Mouse (Mus musculus) midbrain, embryonic 14.5 days (tissue): ENCODE results near the gene Igfbp3. TPM values are rescaled to one million over a fixed set of nuclear protein-coding genes. Genes with fewer than 3 reads are reported as not detected.

Source experiments
- ATAC-seq: fragments of 200-750 bp; cut with Nextera tagmentation; 2 replicates; pipeline ENCODE4 v1.8.0; 2017; ENCODE audit warnings: moderate number of reproducible peaks, moderate library complexity; ENCODE audit not compliant: low FRiP score, low TSS enrichment
- DNase-seq: peaks from one replicate; pipeline ENCODE4 v3.0.0-alpha.2; 2015
- H3K27ac ChIP-seq: fragments of 300-500 bp; sonication (generic); replicated peaks from 2 replicates; pipeline ENCODE4 v1.5.1; 2014; ENCODE audit warnings: mild to moderate bottlenecking, low read depth, low read length, moderate library complexity
- H3K27me3 ChIP-seq: fragments of 300-500 bp; sonication (generic); 2 replicates; pipeline ENCODE4 v1.6.1; 2014; ENCODE audit warnings: low read length, control low read depth, mixed read lengths; ENCODE audit not compliant: control insufficient read depth, insufficient read depth
- H3K36me3 ChIP-seq: fragments of 300-500 bp; sonication (generic); 2 replicates; pipeline ENCODE4 v1.6.1; 2014; ENCODE audit warnings: low read length, control low read depth; ENCODE audit not compliant: control insufficient read depth, insufficient read depth
- H3K4me1 ChIP-seq: fragments of 300-500 bp; sonication (generic); 2 replicates; pipeline ENCODE4 v1.6.1; 2014; ENCODE audit warnings: mild to moderate bottlenecking, antibody characterized with exemption, low read length, control low read depth; ENCODE audit not compliant: control insufficient read depth, insufficient read depth
- H3K4me2 ChIP-seq: fragments of 300-500 bp; sonication (generic); 2 replicates; pipeline ENCODE4 v1.6.1; 2014; ENCODE audit warnings: mild to moderate bottlenecking, low read length, moderate library complexity
- H3K4me3 ChIP-seq: fragments of 300-500 bp; sonication (generic); replicated peaks from 2 replicates; pipeline ENCODE4 v1.5.1; 2014; ENCODE audit warnings: low read depth, low read length
- H3K9ac ChIP-seq: fragments of 300-500 bp; sonication (generic); replicated peaks from 2 replicates; pipeline ENCODE4 v1.6.1; 2014; ENCODE audit warnings: mild to moderate bottlenecking, low read length, moderate library complexity
- H3K9me3 ChIP-seq: fragments of 300-500 bp; sonication (generic); 2 replicates; pipeline ENCODE4 v1.6.1; 2016; ENCODE audit warnings: low read length, control low read depth, mixed read lengths; ENCODE audit not compliant: control insufficient read depth
- WGBS: fragments of 180-500 bp; shearing (Covaris S2); extraction: QIAGEN DNeasy Blood & Tissue Kit; methylation state at CpG from one replicate; pipeline ENCODE4 v1.1.7; 2014; 5-methylcytosine and 5-hydroxymethylcytosine counted together
- polyA plus RNA-seq: library from polyadenylated mRNA; unstranded; fragments of >200 nt; fragmentation: Nextera tagmentation; extraction: Ambion mirVana; gene quantifications from 2 replicates; pipeline ENCODE4 v1.2.1, GENCODE M21; 2014

The Igfbp3 gene
- polyA plus RNA-seq, 1 experiment from 2014 or later: 13.3 TPM

DNA sequence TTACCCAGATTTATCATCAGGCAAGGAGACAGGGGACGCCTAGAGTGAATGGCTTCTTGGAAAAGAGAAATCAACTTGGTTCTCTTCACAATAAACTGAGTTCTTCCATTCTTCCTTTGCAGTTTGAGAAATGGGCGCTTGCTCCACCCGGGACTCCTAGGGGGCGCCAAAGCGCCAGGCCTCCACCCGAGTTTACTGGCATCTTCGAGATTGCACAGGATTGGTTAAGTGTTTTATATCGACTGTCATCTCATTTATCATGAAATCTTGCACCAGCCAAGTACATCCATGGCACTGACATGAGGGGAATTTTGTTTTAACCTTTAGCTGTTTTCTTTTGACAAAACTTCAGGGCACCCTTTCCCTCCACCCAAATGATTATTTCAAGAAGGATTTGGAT lies 2.0 kb upstream of the Igfbp3 start:
- Histone ChIP-seq H3K4me1 (peaks cover 17% of the 10 kb centered on the region), H3K9ac (no peak overlapping the region), H3K9me3 (no peaks in the 10 kb centered on the region), H3K27me3 (peaks cover 27% of the 10 kb centered on the region), H3K4me3 (no peak overlapping the region), H3K36me3 (no peaks in the 10 kb centered on the region), H3K4me2 (no peak overlapping the region), H3K27ac (no peak overlapping the region)
- DNase-seq (peak; percentile 83), ATAC-seq (no peak)
- WGBS: 14% methylated on average over 8 of the region's 8 CpGs

DNA sequence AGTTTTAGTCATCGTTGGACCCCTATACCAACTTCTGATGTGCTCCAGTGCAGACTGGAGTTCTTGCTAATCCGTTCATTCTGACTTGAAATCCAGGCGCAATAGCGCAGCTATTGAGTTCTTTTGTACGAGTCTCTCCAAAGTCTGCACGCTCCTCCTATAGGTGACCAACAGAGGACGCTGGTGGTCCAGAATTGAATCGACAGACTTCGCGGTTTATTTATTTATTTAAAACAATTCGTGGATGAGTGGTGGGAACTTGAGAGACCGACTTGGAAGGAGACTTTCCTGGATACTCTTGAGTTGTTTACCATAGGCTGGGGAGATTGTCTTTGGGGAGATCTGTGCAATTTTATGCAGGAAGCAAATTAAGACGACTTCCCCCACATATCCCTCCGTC lies 1.0 kb upstream of the Igfbp3 start:
- Histone ChIP-seq H3K4me2 (peak overlapping the region; percentile 85), H3K27ac (no peak overlapping the region), H3K9ac (no peak overlapping the region), H3K36me3 (no peaks in the 10 kb centered on the region), H3K4me3 (peak overlapping the region; percentile 65; the same call in 1 of the 2 replicates), H3K27me3 (peaks cover 27% of the 10 kb centered on the region), H3K9me3 (no peaks in the 10 kb centered on the region), H3K4me1 (peaks cover 18% of the 10 kb centered on the region)
- WGBS: 8% methylated on average over 14 of the region's 14 CpGs
- peak; percentile 88 for DNase-seq
- ATAC-seq: no peak

DNA sequence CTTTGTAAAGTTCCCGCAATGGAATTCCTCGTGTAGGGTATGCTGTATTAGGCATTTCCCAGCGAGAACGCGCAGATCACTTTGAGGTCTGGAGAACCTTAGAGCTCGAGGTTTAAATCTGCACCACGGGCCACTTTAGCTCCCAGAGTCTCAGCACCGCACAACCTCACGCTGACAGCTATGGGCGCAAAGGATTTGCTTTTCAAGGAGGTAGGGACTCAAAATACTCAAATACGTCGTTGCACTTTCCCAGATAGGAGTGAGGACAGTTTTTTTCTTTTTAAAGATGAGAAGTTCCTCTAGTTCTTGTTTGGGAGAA lies 578 bp upstream of the Igfbp3 start:
- no peak for ATAC-seq
- under 1% methylated on average over 12 of the region's 12 CpGs for WGBS
- DNase-seq: no peak
- H3K27ac ChIP-seq: no peak overlapping the region
- H3K27me3 ChIP-seq: peaks cover 27% of the 10 kb centered on the region
- peak overlapping the region; percentile 65 for H3K4me3 ChIP-seq
- H3K9me3 ChIP-seq: no peaks in the 10 kb centered on the region
- no peaks in the 10 kb centered on the region for H3K36me3 ChIP-seq
- peaks cover 18% of the 10 kb centered on the region for H3K4me1 ChIP-seq
- peak overlapping the region; percentile 80 for H3K9ac ChIP-seq
- peak overlapping the region; percentile 85 for H3K4me2 ChIP-seq

DNA sequence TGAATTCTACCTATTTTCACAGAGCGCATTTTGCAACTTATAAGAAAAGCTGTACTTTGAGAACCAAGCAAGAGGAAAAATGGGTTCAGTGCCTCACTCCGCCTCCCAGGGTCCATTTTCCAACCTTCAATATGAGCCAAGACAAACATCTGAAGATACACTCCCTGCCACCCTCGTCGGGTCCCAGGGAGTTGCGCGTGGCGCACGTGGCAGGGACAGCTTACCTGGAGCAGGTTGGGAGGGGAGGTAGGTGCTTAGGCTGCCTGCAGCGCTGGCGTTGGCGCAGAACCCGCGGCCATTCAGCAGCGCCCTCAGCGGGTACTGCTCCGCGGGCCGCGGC lies 592 bp downstream of the Igfbp3 start:
- H3K27ac ChIP-seq: peak overlapping the region; percentile 81; the same call in 1 of the 2 replicates
- no peaks in the 10 kb centered on the region for H3K9me3 ChIP-seq
- no peak for DNase-seq
- peak overlapping the region; percentile 80 for H3K9ac ChIP-seq
- WGBS: 2% methylated on average over 19 of the region's 19 CpGs
- H3K4me1 ChIP-seq: peaks cover 18% of the 10 kb centered on the region
- ATAC-seq: no peak
- peak overlapping the region; percentile 85 for H3K4me2 ChIP-seq
- no peaks in the 10 kb centered on the region for H3K36me3 ChIP-seq
- H3K27me3 ChIP-seq: peaks cover 27% of the 10 kb centered on the region
- peak overlapping the region; percentile 65 for H3K4me3 ChIP-seq

DNA sequence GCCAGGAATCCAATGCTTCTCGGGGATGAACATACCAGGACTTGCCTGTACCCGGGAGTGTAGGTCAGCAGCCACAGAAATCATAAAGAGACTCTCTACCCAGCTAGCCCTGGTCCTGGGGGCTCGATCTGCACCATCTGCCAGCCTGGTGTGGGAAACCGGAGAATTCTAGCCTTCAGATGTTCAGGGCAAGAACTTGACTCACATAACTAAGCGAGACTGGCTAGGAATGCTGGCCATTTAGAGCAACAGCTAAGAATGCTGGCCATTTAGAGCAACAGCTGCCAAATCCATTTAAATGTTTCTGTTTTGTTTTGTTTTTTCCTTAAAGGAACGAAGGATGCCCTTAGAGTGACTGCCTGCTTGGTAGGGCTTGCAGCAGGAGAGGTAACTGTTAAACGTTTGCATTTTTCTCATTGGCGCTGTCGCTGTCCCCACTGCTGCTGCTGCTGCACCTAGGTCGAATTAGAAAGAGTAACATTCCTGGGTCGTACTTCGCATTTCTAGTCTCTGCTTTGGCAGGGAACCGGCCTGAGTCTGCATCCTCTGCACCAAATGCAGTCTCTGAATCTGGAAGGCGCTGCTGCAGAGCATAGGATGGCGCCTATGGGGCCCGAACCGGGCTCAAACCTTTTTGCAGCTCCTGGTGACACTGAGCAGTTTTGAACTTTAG lies 1.5 kb downstream of the Igfbp3 start:
- Histone ChIP-seq H3K4me3 (peak overlapping the region; percentile 65), H3K4me1 (peaks cover 18% of the 10 kb centered on the region), H3K4me2 (peak overlapping the region; percentile 85), H3K27ac (no peak overlapping the region), H3K9me3 (no peaks in the 10 kb centered on the region), H3K27me3 (peaks cover 27% of the 10 kb centered on the region), H3K36me3 (no peaks in the 10 kb centered on the region), H3K9ac (no peak overlapping the region; the same call in 1 of the 2 replicates)
- DNase-seq (no peak), ATAC-seq (no peak)
- 24% methylated on average over 17 of the region's 17 CpGs for WGBS

DNA sequence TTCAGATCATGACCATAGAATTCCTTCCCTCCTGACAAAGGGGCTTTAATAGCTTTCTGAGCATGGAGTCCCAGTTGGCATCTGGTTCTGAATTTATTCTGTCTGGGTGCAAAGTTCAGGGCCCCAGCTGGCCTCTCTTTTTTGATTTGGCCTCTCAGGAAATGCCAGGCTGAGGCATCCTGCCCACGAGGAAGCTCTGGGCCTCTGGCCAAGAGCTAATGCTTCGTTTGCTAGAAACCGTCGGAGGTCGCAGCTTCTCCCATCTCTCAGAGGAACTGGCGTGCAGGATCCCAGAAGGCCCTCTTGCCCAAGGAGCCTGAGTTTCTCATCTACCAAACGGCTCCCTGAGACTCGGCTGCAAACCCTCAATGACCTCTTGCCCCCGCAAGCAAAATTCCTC lies 2.5 kb downstream of the Igfbp3 start:
- no peak overlapping the region for H3K4me3 ChIP-seq
- H3K27me3 ChIP-seq: peaks cover 27% of the 10 kb centered on the region
- no peak overlapping the region for H3K4me2 ChIP-seq
- DNase-seq (peak; percentile 59), ATAC-seq (no peak)
- no peak overlapping the region for H3K27ac ChIP-seq
- H3K9ac ChIP-seq: no peak overlapping the region
- 32% methylated on average over 9 of the region's 9 CpGs for WGBS
- H3K36me3 ChIP-seq: no peaks in the 10 kb centered on the region
- H3K4me1 ChIP-seq: peaks cover 18% of the 10 kb centered on the region
- H3K9me3 ChIP-seq: no peaks in the 10 kb centered on the region

DNA sequence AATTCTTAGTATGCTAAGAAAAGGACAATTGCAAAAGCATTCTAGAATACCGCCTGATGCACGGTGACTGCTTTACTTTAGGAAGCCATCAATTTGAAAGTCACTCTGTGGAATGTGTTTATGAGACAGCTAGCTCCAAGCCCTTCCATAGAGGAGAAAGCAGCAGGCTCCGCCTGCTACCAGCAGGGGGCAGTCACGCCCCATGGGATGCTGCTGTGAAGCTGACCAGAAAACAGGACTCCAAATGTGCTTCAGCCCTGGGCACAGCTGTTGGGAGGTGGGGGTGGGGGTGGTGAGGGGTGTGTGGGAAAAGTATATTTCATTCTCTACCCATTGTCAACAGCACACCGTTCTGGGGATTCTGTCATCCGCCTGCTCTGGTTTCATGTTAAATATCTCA lies 3.4 kb downstream of the Igfbp3 start:
- Histone ChIP-seq H3K4me1 (peaks cover 18% of the 10 kb centered on the region), H3K9me3 (no peaks in the 10 kb centered on the region), H3K9ac (no peak overlapping the region), H3K4me3 (no peak overlapping the region), H3K36me3 (no peaks in the 10 kb centered on the region), H3K27me3 (peaks cover 27% of the 10 kb centered on the region), H3K27ac (no peak overlapping the region), H3K4me2 (no peak overlapping the region)
- WGBS: 26% methylated on average over 6 of the region's 6 CpGs
- ATAC-seq (no peak), DNase-seq (peak; percentile 87)

DNA sequence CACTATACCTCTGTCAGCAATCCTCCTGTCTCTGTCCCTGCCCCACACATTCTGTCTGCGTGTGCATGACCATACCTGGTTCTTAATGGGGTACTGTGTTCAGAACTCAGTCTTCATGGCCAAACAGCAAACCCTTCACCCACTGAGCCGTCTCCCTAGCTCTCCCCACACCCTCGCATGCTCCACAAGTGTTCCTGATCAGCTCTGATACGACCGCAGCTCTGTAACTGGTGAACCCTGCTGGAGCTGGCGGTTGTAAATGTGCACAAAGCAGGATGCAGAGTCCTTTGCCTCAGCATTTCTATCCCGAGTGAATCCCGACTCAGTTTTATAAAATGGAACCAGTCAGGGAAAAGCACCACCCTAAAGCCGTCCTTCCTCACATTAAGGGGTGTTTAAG lies 9.9 kb downstream of the Igfbp3 start:
- no peaks in the 10 kb centered on the region for H3K36me3 ChIP-seq
- H3K9me3 ChIP-seq: no peaks in the 10 kb centered on the region
- no peak overlapping the region for H3K9ac ChIP-seq
- DNase-seq (no peak), ATAC-seq (no peak)
- H3K27ac ChIP-seq: no peak overlapping the region
- H3K4me1 ChIP-seq: no peaks in the 10 kb centered on the region
- no peaks in the 10 kb centered on the region for H3K27me3 ChIP-seq
- H3K4me3 ChIP-seq: no peak overlapping the region
- H3K4me2 ChIP-seq: no peak overlapping the region
- 91% methylated on average over 9 of the region's 9 CpGs for WGBS

DNA sequence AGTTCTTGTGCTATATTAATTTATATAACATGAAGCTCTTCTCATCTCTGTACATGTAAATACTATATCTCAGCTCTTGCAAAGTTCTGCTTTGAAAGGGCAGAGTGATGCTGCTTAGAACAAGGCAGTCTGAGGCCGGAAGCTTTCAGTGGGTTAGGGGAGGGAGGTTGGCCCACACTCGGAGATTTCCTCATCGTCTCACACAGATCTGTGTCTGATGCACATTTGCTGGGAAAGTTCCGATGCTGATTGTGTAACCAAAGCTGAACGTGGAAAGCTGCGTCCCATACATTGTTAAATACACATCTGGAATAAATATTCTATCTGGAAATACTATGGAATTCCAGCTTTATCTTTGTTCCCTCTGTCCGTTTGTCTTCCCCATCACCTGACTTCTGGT lies 11.5 kb downstream of the Igfbp3 start:
- H3K4me2 ChIP-seq: no peak overlapping the region
- H3K27me3 ChIP-seq: no peaks in the 10 kb centered on the region
- no peaks in the 10 kb centered on the region for H3K9me3 ChIP-seq
- DNase-seq: no peak
- no peak overlapping the region for H3K4me3 ChIP-seq
- ATAC-seq: no peak
- H3K27ac ChIP-seq: no peak overlapping the region
- peaks cover 4% of the 10 kb centered on the region; the same call in 1 of the 2 replicates for H3K4me1 ChIP-seq
- no peak overlapping the region for H3K9ac ChIP-seq
- H3K36me3 ChIP-seq: no peaks in the 10 kb centered on the region
- 86% methylated on average over 7 of the region's 7 CpGs for WGBS
